Mouse (Mus musculus) erythroblast, adult 5-6 weeks (primary cell): ENCODE data around the gene Vegfa. TPM values are rescaled to one million over a fixed set of nuclear protein-coding genes. Genes with fewer than 3 reads are reported as not detected.

Experiments used
- ATAC-seq: replicated peaks from 2 replicates; pipeline ENCODE4 v1.8.0; 2016; ENCODE audit warnings: moderate number of reproducible peaks, mild to moderate bottlenecking, moderate TSS enrichment, inconsistent platforms; ENCODE audit not compliant: poor library complexity, low FRiP score, severe bottlenecking
- total RNA-seq, 2 experiments: library from RNA; stranded (forward) in 1 of 2; stranded (reverse) in 1 of 2; fragments of 150-400 nt in 1 of 2; fragments of 200-764, 138-1000 nt in 1 of 2; gene quantifications; 2 replicates each; pipeline versions ENCODE4 v1.2.3 to v1.2.4; 2015 to 2017; ENCODE audit warnings: low replicate concordance in 2 of 2

Vegfa gene
- total RNA-seq, 2 experiments from 2014 or later = 11.3 to 14.8 TPM

DNA sequence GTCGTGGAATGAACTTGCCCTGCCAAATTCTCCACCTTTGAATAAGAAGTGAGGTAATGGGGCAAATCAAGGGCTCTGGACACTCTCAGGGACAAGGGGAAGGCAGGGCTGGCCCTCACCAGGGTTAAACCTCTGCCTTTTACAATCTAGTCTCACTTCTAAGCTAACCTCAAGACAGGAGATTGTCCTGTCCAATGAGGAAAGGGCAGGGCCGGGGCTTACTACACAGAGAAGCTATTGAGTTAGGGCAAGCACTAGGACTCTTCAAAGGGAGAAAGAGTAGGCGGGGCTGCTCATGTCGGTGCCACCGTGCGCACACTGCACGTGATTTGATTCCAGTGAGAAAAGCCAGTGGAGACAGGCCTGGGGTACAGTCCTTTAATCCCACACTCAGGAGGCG, 62.6 kb downstream of the Vegfa start:
- ATAC-seq = no peak

DNA sequence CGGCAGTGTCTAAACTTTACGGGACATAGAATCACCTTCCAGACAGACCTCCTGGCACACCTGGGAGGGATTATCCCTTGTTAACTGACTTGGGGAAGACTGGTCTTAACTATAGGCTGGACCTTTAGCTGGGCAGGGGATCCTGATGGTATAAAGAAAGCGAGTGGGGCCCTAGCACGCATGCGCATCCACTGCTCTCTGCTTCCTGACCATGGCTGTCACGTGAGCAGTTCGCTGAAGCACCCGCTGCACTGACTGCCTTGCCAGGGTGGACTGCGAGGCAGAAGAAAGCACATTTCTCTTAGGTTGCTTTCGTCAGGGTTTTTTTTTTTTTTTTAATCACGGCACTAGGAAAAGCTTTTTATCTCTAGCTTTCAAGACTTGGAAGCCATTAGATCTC, 63.8 kb downstream of the Vegfa start:
- ATAC-seq = no peak

Other genes starting within 250 kb of the Vegfa start
- gene Mrps18a, start 78.6 kb upstream of the Vegfa start, total RNA-seq (2015; ENCODE audit: low replicate concordance) = 8.6 and 20.9 TPM in 2 replicates
- gene Mrps18a, start 78.6 kb upstream of the Vegfa start, total RNA-seq (2017; ENCODE audit: low replicate concordance) = 3.6 and 21.0 TPM in 2 replicates
- gene Rsph9, start 111.8 kb upstream of the Vegfa start, total RNA-seq (2015; ENCODE audit: low replicate concordance) = 2.1 TPM in 1 of 2 replicates, not detected in the other
- 0.42 and 7.3 TPM in 2 replicates for gene Rsph9, start 111.8 kb upstream of the Vegfa start, total RNA-seq (2017; ENCODE audit: low replicate concordance)
- 33.0 and 66.5 TPM in 2 replicates for gene Mad2l1bp, start 121.2 kb upstream of the Vegfa start, total RNA-seq (2015; ENCODE audit: low replicate concordance)
- gene Mad2l1bp, start 121.2 kb upstream of the Vegfa start, total RNA-seq (2017; ENCODE audit: low replicate concordance) = 30.2 and 33.7 TPM in 2 replicates
- gene Gtpbp2, start 128.7 kb upstream of the Vegfa start, total RNA-seq (2015; ENCODE audit: low replicate concordance) = 296 and 371 TPM in 2 replicates
- 714 and 945 TPM in 2 replicates for gene Gtpbp2, start 128.7 kb upstream of the Vegfa start, total RNA-seq (2017; ENCODE audit: low replicate concordance)
- gene Polh, start 170.3 kb upstream of the Vegfa start, total RNA-seq (2015; ENCODE audit: low replicate concordance) = 4.6 and 4.8 TPM in 2 replicates
- gene Polh, start 170.3 kb upstream of the Vegfa start, total RNA-seq (2017; ENCODE audit: low replicate concordance) = 14.9 and 17.8 TPM in 2 replicates
- 9.0 and 15.3 TPM in 2 replicates for gene Xpo5, start 170.4 kb upstream of the Vegfa start, total RNA-seq (2015; ENCODE audit: low replicate concordance)
- gene Xpo5, start 170.4 kb upstream of the Vegfa start, total RNA-seq (2017; ENCODE audit: low replicate concordance) = 11.7 and 14.9 TPM in 2 replicates
- gene Polr1c, start 215.7 kb upstream of the Vegfa start, total RNA-seq (2015; ENCODE audit: low replicate concordance) = 14.8 and 18.8 TPM in 2 replicates
- 9.6 and 15.1 TPM in 2 replicates for gene Polr1c, start 215.7 kb upstream of the Vegfa start, total RNA-seq (2017; ENCODE audit: low replicate concordance)
- gene Yipf3, start 215.7 kb upstream of the Vegfa start, total RNA-seq (2015; ENCODE audit: low replicate concordance) = 15.4 and 42.8 TPM in 2 replicates
- gene Yipf3, start 215.7 kb upstream of the Vegfa start, total RNA-seq (2017; ENCODE audit: low replicate concordance) = 22.7 and 29.7 TPM in 2 replicates
- 0.42 TPM in 1 of 2 replicates, not detected in the other for gene Lrrc73, start 221.2 kb upstream of the Vegfa start, total RNA-seq (2015; ENCODE audit: low replicate concordance)
- 0.42 and 1.4 TPM in 2 replicates for gene Lrrc73, start 221.2 kb upstream of the Vegfa start, total RNA-seq (2017; ENCODE audit: low replicate concordance)